Mouse (Mus musculus) adrenal gland, postnatal 10 days (tissue): ENCODE results near the gene Yjefn3. TPM values are rescaled to one million over a fixed set of nuclear protein-coding genes. Genes with fewer than 3 reads are reported as not detected.

Experiments
- DNase-seq: peaks from one replicate; pipeline ENCODE4 v3.0.0; 2021; ENCODE audit warnings: mixed read lengths
- total RNA-seq, 2 experiments: library from RNA; stranded (reverse); gene quantifications; 2 replicates each; pipeline ENCODE4 v1.2.3; 2021

Gene Yjefn3
- total RNA-seq, 2 experiments from 2014 or later: 5.5 TPM

DNA sequence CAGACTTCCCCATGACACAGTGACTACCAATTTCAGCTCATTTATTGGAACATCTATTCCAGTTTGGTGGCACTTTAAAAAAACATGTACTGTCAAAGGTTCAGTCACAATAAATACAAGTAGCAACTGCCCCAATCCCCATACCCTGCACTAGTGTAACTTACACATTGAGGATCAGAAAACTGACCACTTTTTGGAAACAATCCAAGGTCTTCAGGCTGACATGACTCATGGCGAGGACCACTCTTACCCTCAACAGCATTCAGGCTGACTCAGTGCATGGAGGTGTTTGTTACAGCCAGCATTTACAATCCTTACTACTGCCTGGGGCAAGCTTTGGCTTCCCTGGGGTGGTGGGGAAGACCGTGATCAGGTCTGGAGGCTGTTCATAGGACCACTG lies 4.6 kb upstream of the Yjefn3 start:
- DNase-seq: no peak

DNA sequence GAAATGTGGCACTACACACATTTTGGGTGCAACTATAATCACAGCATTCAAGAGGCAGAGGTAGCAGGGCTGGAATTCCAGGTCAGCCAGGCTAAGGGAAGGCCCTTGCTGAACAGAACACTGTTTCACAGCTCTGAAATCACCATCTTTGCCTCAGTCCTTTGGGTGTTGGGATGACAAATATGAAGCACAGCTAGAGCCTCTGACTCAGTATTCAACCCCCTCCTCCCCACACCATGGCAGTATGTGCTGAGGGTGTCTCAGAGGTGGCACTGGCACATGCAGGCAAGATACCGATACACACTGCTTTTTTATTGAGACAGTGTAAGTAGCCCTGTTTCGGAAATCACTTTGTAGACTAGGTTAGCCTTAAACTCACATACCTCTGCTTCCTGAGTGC lies 3.7 kb upstream of the Yjefn3 start:
- DNase-seq: no peak

DNA sequence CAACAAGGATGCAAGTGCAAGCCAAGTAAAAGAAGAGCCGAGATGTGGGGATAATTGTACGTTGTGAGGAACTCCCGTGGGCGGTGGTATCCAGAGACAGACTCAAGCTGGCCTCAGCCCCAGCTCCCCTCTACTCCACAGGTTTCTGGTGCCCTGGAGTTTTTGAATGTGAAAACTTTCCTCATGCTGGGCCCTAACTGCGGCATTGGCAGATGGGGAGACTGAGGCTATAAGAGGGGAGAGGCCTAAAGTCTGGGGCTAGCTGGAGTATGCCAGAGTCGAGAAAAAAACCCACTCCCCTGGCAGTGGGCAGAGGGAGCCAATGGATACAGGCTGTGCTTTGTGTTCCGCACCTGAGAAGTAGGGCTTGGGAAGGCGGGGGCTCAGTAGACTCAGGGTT lies 1.6 kb upstream of the Yjefn3 start:
- no peak for DNase-seq

DNA sequence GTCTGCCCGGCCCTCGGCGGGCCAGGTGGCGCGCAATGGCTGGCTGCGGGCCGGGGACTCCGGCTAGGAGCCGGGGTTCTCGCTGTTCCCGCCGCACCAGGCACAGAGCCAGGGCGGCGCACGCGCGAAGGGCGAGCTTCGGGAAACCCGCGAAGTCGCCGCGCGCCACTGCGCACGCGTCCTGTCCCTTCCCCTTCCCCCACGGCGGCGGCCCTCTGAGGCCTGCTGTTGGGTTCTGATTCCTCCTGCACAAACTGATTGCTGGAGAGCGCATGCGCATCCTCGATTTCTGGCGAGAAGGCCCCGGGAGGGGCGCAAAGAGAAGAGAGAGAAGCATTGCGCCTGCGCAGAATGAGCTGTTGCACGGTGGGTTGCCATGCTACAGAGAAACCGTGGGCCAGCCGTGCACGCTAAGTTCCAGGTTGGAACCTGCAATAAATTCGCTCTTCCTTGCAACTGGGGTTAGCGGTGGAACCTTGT lies 591 bp upstream of the Yjefn3 start:
- DNase-seq: peak; percentile 99

DNA sequence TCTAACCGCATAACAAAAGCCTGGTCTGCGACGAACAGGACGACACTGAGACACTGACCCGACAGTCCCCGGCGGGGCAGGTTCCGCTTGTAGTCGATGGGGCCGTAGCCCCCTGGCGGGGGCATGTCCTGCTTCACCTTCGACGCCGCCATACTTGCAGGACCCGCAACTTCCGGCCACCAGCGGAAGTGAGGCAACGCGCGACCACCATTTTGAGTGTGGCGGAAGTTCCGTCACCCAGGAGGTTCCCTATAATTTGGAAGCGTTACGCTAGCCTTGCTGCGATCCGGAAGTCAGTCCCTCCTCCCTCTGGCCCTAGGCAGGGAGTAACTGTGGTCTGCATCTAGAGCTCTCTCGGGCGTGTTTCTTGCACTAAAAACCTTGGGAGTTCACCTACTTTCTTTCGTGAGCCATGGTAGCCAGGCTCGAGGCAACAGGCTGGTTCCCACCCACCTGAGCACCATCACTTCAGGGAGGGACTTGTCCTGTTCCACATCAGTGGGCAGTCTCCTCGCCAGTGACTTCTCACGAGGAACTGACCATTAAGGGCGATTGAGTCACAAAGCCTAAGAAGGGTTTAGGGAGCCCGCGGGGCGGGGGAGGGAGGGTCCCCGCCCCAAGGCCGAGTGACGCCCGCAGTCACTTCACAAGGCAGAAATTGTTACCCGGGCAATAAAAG lies 889 bp downstream of the Yjefn3 start:
- DNase-seq: peak; percentile 98

DNA sequence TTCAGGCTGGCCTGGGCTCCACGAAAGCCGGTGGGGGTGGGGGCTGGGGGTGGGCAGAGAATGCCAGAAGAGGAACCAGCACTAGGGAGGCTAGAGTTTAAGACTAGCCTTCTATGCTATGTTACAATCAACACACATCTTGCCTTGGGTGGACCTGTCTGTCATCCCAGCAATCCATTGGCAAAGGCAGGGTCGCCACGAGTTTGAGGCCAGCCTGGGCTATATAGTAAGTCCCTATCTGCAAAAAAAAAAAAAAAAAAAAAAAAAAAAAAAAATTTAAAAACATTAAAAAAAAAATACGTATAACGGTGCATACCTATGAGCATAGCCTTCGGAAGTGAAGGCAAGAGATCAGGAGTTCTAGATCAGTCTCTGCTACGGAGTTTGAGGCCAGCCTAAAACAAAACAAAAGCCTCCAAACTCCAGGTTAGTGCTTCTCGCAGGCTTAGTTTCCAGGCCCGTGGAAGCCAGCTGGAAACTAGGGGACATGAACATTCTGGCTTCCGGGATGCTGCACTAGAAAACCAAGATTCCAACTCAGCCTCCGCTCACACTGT lies 1.5 kb downstream of the Yjefn3 start:
- DNase-seq: no peak

DNA sequence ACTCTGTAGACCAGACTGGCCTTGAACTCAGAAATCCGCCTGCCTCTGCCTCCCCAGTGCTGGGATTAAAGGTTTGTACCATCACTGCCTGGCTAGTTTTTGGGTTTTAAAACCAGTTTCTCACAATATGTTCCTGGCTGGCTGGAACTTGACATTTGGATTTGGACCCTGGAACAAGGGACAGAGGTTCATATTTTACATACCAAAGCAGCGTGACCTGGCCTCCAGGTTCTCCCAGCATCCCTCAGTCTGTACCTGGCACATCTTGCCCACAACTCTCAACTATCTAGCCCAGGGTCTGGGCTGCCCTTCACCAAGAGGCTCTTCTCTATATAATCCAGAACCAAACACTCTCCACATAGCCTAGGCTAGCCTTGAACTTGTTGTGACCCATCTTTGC lies 2.6 kb downstream of the Yjefn3 start:
- DNase-seq: no peak

DNA sequence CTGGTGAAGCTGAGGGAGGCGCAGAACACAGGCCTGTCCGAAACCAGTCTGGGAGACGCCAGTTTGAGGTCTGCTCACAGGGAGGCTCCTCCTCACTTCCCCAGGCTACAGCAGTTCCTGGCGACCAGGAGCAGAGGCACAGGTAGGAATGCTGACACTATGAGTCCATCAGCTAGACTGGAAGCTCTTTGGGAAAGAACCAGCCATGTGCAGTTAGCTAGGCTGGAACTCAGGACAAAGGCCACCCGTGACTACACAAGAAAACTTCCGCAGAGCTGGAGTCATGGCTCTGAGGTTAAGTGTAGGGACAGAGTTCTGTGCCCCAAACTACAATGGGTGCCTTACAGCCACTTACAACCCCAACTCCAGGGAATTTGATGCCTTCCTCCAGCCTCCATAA lies 4.7 kb downstream of the Yjefn3 start:
- no peak for DNase-seq

DNA sequence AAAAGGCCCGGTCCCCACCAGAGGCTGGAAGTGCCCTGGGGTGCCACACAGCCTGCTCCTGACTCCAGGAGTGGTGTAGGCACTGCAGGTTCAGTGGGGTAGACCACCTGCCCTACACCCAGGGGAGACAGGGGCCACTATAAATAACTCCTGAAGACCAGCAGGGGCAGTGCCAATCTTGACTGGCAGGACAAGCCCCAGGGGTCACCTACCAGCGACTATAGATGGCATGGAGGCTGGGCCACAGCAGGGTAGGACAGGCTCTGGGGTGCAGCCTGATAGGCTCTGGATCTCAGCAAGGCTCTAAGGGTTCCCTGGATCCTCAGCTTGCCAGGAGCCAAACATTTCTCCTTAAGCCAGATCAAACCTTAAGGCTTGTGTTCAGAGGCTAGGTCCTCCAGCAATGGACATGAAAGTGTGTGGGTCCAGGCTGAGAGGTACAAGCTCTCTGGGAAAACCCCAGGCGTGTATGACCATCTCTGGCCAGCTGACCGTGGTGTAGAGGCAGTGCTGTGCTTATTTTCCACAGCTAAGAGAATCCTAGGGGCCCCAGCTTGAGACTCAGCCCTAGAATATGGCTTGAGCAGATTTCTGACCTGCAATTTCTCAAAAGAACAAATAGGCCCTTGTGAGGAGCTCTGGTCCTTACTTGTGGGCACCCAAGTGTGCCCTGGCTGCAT lies 6.6 kb downstream of the Yjefn3 start:
- DNase-seq: no peak

DNA sequence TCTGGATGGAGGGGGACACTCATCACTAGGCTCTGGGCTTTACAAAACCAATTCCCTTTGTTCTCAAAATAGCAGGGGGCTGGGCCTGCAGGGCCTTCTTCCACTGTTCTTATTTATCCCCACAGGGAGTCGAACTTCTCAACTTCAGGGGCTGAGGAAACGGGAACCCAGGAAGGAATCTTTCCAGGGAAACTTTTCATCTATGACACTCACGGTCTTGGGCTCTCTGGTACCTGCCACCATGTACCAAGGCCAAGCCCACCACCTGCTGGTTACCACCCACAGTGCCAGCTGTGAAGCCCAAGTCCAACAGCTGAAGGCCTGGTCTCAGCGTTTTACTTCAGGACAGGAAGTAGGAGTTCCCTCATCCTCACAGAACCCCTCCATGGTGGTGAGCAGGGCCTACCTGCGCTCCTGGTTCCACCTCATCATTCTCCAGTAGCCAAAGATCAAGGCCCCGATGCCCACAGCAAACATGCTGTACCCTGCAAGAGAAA lies 7.6 kb downstream of the Yjefn3 start:
- no peak for DNase-seq

DNA sequence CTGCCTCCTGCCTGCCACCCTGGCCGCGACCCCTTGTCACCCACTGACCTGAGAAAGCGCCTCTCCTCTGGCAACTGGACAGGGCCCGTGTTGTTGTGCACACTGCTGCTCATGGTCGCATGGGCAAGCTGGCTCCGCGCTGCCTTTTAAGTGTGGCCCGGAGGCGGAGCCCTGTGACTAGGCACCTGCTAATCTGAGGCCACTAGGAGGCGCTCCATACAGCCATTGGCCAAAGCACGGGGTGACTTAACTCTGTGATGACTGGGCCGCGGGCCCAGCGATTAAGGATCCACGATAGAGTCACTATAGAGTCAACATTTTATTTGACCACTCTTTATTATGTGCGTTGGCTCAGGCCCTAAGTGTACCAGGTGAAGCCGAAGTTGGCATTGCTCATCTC lies 8.6 kb downstream of the Yjefn3 start:
- peak; percentile 69 for DNase-seq

DNA sequence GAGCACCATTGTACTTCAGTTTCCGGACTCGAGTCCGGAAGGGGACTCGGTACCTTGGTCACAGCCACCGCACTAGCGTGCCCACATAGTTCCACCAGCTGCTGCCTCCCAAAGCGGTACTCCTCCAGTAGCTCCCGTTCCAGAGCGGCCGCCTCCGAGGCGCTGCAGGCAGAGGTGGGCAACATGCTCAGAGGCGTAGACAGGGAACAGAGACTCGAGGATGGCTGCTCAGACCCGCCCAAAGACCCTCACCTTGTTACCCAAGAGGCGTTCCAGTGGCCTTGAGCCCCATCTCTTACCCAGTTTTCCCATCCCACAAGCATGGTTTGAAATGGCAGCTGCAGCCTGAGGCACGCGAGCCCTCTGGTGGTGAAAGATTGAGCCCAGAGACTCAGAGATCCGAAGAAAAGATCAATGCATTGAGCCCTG lies 11.7 kb downstream of the Yjefn3 start:
- DNase-seq: peak; percentile 68

DNA sequence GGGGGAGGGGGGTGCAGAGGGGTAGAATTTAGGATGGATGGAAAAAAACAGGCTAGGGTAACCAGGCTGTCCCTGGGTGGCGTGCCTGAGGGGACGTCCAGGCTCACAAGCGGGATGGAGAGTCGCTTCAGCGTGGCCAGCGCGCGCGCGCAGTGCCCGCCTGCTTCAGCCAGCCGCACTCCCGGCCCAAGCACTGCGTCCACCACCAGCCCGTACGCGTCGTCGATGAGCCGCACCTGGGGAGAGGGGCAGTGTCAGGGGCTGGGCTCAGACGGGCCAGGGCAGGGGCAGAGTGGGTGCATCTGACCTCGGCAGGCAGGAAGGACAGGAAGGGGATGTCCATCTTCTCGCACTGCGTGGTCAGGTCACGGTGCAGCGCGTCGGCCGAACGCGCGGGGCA lies 13.6 kb downstream of the Yjefn3 start:
- no peak for DNase-seq

DNA sequence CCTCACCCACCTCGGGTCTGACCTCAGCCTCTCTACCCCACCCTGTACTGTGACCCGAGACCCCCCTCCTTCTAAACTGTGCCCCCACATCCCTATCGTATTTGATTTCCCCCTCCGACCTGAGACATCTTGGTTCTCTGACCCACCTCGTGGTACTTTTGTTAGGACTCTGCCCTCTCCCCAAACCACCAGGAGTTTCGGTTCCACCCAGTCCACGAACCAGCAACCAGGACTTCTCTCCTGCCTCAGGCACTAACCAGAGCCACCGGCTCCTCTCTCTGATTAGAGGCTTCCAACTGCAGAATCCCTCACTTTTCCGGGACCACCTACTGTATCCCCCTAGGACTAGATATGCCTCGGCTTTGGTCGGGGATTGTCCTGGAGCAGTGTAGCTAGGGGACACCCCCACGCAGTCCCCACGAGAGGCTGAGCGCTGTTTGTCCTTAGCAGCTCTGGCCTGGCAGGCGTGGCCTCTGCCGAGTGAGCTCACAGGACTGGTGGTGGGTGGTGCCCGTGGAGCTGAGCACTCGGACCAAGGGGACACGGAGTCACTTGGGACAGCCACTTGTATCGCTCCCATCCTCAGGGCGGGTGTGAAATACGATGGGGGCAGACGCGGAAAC lies 14.2 kb downstream of the Yjefn3 start:
- DNase-seq: no peak

DNA sequence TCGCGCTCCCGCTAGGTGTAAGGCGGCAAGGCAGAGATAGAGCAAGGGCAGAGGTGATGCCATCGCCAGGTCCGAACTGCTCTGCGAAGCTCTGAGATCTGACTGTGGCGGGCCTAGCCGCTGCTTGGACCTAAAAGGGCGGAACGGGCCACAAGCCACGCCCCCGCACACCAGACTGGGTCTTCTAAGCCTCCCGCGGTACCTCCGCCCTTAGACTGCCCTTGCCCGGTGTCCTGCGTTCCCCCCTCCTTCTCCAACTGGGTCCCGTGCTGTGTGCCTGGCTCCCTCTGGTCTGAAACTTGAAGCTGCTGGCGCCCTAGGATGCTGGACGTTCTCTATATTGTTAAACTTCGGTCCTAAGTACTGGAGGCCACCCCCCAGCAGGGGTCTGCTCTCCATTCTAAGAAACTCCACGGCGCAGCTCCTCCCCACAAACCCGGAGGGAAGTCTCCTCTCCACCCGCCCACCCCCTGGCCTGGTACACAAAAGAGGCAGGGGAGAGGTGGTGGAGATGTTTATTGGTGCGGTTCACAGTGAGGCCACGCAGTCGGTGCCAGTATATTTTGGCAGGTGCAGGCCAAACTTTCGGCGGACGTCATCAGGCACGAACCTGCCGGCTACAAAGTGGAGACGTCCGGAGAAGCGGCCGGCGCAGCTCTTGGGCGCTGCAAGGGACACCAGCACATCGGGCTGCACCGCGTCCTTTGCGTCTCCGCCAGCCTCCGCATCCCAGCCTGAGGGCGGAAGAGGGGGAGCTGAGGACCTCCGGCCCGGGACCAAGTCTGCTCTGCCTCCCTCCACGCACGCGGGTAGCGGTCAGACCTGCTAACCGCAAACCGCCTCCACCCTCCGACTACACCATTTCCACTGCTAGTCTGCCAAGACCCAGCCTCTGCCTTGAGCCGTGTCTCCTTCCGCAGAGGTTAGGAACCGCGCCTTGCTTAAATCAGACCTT lies 14.9 kb downstream of the Yjefn3 start, which contains the start of gene Cilp2:
Gene Cilp2, minus strand, starts transcription at position 399 of the 955 bp plus-strand sequence.
- no peak for DNase-seq

DNA sequence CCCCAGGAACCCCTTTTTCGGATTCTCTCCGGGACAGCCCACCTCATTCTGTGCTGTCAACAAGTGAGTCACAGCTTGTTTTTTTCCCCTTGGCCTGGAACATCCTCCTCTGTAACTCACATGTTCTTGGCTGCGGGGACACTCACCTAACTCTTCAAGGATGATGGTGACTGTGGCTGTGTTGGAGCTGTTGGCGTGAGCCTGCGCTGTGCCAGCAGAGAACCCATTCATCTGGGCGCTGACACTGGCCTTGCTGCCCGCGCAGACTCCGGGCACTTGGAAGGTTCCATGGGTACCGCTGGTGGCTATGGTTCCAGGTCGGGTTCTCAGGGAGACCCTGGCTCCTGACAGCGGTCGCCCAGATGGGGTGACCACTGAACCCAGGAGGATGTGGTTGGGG lies 18.4 kb downstream of the Yjefn3 start:
- peak; percentile 49 for DNase-seq

DNA sequence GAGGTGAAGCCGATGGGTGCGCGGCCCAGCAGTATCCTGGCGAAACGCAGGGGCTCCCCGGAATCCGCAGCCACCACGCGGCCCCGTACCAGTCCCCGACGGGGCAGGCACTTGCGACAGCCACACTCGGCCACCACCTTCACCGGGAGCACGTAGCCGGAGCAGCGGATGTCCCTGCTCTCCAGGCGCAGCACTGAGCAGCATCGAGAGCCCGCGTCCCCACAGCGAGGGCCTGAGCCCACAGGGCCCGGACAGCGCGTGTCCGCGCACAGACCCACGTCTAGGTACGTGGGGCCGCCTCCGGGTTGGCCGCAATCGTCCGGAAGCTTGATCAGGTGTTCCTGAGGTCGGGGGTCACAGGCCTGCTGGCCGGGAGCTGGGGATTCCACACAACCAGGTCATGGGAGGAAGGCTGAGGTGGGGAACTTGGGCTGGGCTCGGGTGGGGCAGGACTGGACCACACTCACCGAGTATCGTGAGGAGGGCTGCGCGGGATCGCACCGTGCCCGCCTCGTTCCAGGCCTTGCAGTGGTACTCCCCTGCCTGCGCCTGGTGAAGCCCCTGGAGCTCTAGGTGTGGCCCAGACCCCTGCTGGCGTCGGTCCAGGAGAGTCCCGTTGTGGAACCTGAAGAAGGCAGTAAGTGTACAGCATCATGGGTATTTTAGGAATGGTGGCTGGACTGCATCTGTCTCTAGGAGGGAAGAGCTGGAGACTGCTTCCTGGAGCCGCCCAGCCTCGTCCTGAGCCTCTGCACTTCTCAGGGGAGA lies 19.5 kb downstream of the Yjefn3 start:
- DNase-seq: no peak

DNA sequence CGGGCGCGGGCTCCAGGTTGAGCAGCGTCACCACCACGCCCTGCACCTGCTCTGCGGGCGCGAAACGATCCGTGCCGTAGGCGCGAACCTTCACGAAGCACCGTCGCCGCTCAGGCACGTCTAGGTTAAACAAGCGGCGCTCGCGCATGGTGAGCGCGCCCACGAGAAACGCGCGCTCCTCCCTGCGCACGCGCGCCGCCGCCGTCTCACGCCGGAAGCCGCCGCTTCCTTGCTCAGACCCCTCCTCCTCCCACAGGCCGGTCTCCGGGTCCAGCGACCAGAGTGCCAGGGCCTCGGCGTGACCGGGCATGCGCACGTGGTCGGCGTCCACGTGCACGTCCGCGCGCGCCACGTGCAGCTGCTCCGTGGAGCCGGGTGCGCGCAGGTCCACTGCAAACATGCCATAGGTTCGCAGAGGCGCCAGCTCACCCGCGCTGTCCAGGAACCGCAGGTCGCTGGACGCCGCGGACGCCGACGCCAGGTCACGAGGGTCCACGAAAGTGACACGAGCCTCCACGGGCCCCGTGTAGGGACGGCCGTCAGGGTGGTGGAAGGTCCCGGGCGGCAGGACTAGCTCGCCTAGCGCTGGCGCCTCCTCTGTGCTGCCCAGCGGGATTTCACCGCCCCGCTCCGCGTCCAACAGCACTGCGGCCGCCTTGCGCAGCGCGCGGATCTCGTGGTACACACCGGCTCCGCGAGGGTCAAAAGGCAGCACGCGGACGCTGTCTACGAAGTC lies 20.3 kb downstream of the Yjefn3 start:
- DNase-seq: peak; percentile 67

DNA sequence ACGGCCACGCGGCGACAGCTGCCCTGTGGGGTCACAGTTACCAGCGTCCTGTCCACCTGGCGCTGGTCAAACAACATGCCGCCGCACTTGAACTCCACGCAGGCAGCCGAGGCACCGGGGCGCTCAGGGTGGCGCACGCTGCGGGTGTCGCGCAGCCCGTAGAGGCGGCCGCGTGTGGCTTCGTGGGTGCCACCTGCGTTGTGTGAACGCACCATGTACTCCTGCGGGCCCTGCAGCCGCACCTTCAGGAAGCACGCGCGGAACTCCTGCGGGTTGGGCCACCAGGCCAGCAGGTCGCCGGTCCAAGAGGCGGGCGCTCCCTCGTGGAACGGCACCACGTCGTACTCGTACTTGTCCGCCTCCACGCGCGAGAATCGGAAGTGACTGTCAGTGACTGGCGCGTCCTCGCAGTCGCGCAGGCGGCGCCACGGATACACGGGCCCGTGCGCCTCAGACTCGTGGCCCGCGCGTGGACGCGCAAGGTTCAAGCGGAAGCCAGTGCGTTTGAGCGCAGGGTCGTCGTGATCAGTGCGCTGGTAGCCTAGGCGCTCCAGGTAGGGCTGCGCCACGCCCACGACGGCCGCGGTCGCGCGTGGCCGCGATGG lies 21.1 kb downstream of the Yjefn3 start:
- DNase-seq: no peak

DNA sequence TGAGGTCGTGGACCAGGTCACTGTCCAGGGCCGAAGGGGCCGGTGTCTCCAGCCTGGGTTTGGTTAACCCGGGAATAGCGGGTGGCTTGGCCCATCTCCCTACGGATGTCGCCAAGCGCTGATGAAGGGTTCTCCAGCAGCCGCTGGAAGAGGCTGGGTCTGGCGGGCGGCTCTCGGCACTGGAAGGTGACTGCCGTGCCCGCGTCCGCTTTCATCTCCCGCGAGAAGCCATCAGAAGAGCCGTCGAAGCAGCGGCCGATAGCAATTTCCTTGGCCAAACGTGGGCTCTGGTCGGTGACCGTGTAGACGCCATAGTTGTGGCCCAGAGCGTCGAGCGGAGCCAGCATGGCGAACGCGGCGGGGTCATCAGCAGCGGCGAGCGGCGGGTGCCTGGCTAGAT lies 21.7 kb downstream of the Yjefn3 start:
- DNase-seq: no peak
